Mouse (Mus musculus) C3H10T1/2 (cell line): ENCODE results near the gene Mettl17. TPM values are rescaled to one million over a fixed set of nuclear protein-coding genes. Genes with fewer than 3 reads are reported as not detected.

ENCODE experiments used
- polyA plus RNA-seq, 2 experiments: library from polyadenylated mRNA; unstranded; fragments of >200 nt; fragmentation: generic; extraction: Trizol; gene quantifications; one replicate each; pipeline ENCODE4 v1.2.1; 2012; ENCODE audit warnings: missing spikeins in 2 of 2

The Mettl17 gene
- polyA plus RNA-seq, result 10 to 100 TPM in 1 of 2 experiments, 1 to 10 TPM in 1; 8.6 to 20.3 TPM

GRCm38 (mm10) chr14:51884598-51885331, at the start of gene Mettl17:
Mettl17 (plus strand) TSS chr14:51884842.

DNA sequence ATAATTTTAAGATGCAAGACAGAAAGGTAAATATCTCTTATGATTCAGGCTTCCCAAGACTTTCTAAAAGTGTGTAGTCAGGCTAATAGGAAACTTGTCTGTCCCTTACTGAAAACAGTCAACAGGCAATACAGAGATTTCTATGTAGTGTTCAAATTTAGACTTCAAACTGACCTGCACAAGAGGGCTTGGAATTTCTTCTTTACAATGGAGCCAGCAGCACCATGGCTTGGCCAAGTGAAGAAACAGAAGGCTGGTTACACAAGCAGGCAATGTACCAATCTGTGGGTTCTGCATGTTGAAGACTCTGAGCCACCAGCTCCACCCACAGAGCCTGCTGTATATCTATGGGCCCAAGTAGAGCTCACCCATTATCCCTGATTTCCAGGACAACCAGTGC, 31.2 kb upstream of the Mettl17 start, which contains the start of gene Ear6:
Gene Ear6 (plus strand): TSS at position 301 of the 400 bp plus-strand sequence.

DNA sequence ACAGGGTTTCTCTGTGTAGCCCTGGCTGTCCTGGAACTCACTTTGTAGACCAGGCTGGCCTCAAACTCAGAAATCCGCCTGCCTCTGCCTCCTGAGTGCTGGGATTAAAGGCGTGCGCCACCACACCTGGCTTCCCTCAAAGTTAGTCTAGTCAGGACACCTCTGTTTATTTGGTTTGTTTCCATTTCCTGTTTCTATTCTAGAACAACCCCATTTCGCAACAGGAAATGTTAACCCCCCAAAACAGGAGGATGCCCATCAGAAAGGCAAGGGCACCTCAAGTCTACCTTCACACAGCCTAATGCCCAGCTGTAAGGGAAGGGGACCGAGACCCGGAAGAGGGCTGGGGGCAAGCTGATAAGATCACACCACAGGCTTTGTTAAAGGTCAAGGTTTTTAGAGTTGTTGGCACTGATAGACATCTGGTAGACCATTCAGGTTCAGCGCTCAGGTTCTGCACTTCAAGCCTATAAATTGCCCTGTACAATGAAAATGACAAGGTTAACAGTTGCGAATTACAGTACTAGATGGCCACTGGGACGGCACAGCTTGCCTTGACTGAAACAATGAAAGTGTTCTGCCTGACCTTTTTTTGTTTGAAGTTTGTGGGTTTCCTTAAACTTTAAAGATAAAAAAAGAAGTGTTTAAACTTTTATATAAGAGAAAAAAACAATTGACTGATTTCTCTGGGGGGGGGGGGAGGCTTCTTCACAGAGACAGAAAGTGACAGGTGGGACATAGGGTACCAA, 7.7 kb downstream of the Mettl17 start, which contains the start of gene Slc39a2:
Gene Slc39a2 (plus strand): TSS at position 699 of the 749 bp plus-strand sequence.

DNA sequence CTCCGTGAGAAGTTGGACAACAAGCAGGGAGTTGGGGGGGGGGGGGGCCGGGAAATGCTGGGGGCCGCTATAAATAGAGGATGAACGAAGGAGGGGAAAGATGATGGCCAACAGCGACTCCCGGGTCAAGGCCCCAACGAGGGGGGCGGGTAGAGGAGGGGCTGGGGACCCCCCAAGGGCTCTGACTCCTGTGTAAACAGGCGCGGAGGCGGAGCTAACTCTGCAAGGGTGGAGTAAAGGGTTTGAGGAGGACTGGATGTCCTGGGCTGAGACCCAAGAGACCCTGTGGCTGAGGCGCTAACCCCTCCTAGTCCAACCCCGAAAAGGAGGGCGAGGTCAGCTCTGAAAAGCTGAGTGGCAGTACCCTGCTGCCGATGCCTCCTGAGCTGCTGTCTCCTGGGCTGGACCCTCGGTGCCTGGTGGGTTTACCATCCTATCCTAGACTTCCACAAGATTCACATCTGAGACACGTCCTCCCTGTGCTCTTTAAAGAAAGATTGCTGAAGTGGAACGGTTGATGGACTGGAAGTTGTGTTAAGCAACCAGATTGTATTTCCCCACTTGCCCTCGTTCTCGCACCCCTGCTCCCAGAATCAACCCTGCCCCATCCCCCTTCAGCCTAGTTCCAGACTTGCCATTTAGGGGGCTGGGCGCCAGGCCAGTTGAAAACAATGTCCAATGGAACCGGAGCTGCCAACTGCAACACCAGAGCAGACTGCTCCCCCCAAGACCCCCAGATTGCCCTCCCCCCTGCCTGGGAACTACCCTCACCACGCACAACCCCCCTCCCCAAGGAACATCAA, 29.5 kb downstream of the Mettl17 start, which contains the start of gene Ndrg2:
Gene Ndrg2 (minus strand): TSS at position 199 of the 803 bp plus-strand sequence.

DNA sequence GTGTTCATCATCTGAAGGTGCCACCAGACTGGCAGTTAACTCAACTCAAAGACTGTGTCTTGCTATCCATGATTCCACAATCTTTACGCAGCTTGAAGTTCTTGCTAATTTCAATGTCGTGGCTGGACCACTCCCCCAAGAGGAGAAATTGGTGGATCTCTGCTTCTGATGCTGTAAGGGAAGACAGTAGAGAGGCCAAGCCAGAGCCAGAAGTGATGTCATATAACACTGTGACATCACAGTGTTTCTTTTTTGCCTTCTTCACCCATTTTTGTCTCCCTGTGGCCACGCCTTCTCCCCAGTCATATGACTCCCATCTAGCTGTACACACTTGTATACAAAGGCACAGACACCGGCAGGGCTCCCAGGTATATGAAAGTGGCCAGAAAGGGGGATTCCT, 33.5 kb downstream of the Mettl17 start, which contains the start of gene Tppp2:
Gene Tppp2 (plus strand): TSS at position 301 of the 400 bp plus-strand sequence.

GRCm38 (mm10) chr14:51922571-51922865, 37.9 kb downstream of the Mettl17 start, which contains the start of gene Rnase13:
Rnase13 (minus strand) TSS chr14:51922773.

Other genes starting within 250 kb of the Mettl17 start
- gene Gm4181, start 249.2 kb upstream of the Mettl17 start, polyA plus RNA-seq, result not detected
- gene Gm17079, start 189.4 kb upstream of the Mettl17 start, polyA plus RNA-seq, result not detected
- gene Gm5800, start 167.7 kb upstream of the Mettl17 start, polyA plus RNA-seq, result not detected
- gene Ang4, start 111.3 kb upstream of the Mettl17 start, polyA plus RNA-seq, result not detected
- gene AY358078, start 84.8 kb upstream of the Mettl17 start, polyA plus RNA-seq, result not detected
- gene Ear6, start 31.1 kb upstream of the Mettl17 start, polyA plus RNA-seq, result not detected
- under 1 TPM; 0.01 to 0.24 TPM for gene Slc39a2, start 8.0 kb downstream of the Mettl17 start, polyA plus RNA-seq
- gene Ndrg2, start 29.3 kb downstream of the Mettl17 start, polyA plus RNA-seq, result under 1 TPM; 0.02 to 0.06 TPM
- not detected for gene Tppp2, start 33.6 kb downstream of the Mettl17 start, polyA plus RNA-seq
- gene Rnase13, start 37.9 kb downstream of the Mettl17 start, polyA plus RNA-seq, result under 1 TPM in 1 of 2 experiments, not detected in 1; 0.04 TPM
- gene Arhgef40, start 99.9 kb downstream of the Mettl17 start, polyA plus RNA-seq, result 10 to 100 TPM; 42.3 to 91.9 TPM
- gene Tmem253, start 130.8 kb downstream of the Mettl17 start, polyA plus RNA-seq, result under 1 TPM; 0.16 to 0.35 TPM
- gene Zfp219, start 135.9 kb downstream of the Mettl17 start, polyA plus RNA-seq, result 10 to 100 TPM; 13.0 to 22.2 TPM
- gene Olfr221, start 157.6 kb downstream of the Mettl17 start, polyA plus RNA-seq, result not detected
- gene Hnrnpc, start 219.2 kb downstream of the Mettl17 start, polyA plus RNA-seq, result 100 to 1,000 TPM in 1 of 2 experiments, 10 to 100 TPM in 1; 89.0 to 129 TPM
- 1 to 10 TPM; 1.5 to 2.2 TPM for gene Rpgrip1, start 225.9 kb downstream of the Mettl17 start, polyA plus RNA-seq